Mouse (Mus musculus): ENCODE data around the gene Sdccag8.

- TF ChIP-seq POLR2A (IDR thresholded peaks at IDR 0.05; ENCODE audit: borderline replicate concordance, insufficient read depth, low read length): no peak
- TF ChIP-seq CTCF (IDR thresholded peaks at IDR 0.05; ENCODE audit: borderline replicate concordance, insufficient read depth, low read depth, low read length): no peak
Observed at GRCm38 (mm10) chr1:176958311-176958710, 143.9 kb downstream of the Sdccag8 start.

Measured in cerebellum, adult 2 months (tissue).